Mouse (Mus musculus): ENCODE results near the gene 9130213A22Rik. TPM values are rescaled to one million over a fixed set of nuclear protein-coding genes. Genes with fewer than 3 reads are reported as not detected.
A peak's percentile ranks its signal among the peaks of the same experiment; 100 is the strongest.

Gene 9130213A22Rik
- polyA plus RNA-seq, 1 experiment from 2014 or later = 0.07 TPM

DNA sequence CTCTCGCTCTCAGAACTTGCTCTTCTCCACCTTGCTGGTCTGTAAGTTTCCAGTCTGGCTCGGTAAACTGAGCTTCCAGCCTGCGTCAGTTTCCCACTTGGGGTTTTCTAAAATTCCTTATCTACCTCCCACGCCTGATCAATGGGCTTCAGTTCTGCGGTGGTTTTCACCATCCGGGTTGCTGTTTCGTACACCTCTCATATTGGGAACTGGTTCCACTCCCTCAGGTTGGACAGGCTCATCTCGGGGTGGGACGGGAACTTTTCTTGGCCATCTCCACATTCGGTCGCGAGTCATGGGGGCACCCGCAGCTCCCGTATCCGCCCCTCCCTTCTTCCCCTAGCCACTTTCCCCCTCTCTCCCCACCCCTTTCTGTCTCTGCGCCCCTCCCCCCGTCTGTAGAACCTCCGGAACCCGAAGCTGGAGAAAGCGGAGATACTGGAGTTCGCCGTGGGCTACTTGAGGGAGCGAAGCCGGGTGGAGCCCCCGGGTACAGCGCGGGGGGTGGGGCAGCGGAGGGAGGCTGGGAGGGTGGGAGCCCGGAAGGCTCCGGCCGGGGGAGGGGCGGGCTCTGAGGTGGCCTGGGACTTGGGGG lies 551 bp downstream of the 9130213A22Rik start:
- no peaks in the 10 kb centered on the region for H3K36me3 ChIP-seq (replicated peaks; ENCODE audit: insufficient read depth, low read length)
- H3K9me3 ChIP-seq (ENCODE audit: low read length) = no peaks in the 10 kb centered on the region
- DNase-seq = no peak
- TF ChIP-seq CTCF (IDR thresholded peaks at IDR 0.05; ENCODE audit: low read depth) (no peak), EP300 (IDR thresholded peaks at IDR 0.05; ENCODE audit: low read depth) (no peak)
- peak overlapping the region; percentile 67 for H3K9ac ChIP-seq (replicated peaks)
- peak overlapping the region; percentile 98 for H3K4me2 ChIP-seq (ENCODE audit: low read depth, low read length)
- peaks cover 63% of the 10 kb centered on the region for H3K4me1 ChIP-seq (ENCODE audit: insufficient read depth)
- H3K4me3 ChIP-seq (ENCODE audit: low read depth, low read length) = peak overlapping the region; percentile 68
- peak overlapping the region; percentile 72 for H3K27ac ChIP-seq (ENCODE audit: low read depth)
- ATAC-seq = no peak
- peaks cover 20% of the 10 kb centered on the region for H3K27me3 ChIP-seq (ENCODE audit: insufficient read depth, low read length)
- under 1% methylated on average over 27 of the region's 32 CpGs for WGBS (ENCODE audit: insufficient replicate concordance)

DNA sequence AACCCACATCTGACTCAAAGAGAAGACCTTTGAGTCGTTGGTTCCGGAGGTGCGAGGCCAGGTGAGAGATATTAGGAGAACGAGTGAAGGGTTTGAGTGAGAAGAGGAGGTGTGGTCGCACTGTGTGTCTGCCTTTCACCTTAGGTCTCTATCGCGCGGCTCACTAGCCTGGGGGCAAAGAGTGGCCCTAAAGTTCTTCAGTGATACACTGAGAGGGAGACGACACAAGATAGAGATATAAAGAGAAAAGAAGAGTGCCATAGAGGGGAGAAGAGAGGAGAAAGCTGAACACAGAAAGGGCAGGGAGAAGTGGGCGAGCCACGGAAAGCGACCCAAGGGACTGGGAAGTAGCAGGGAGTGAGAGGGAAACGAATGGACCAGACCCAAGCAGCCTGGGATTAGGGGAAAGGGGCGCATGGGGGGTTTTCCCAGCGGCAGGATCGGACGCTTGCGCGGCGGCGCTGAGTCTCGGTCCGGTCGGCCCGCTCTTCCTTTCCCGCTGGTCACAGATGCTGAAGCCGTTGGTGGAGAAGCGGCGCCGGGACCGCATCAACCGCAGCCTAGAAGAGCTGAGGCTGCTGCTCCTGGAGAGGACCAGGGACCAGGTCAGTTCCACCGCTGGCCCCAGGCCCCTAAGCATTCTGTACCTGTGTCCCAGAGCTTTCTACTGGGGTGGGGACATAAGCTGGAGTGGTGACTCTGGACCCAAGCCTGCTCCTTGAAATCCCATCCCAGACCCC lies 1.2 kb downstream of the 9130213A22Rik start:
- Histone ChIP-seq H3K36me3 (replicated peaks; ENCODE audit: insufficient read depth, low read length) (no peaks in the 10 kb centered on the region), H3K27me3 (ENCODE audit: insufficient read depth, low read length) (peaks cover 20% of the 10 kb centered on the region), H3K4me1 (ENCODE audit: insufficient read depth) (peaks cover 57% of the 10 kb centered on the region), H3K4me2 (ENCODE audit: low read depth, low read length) (peak overlapping the region; percentile 98), H3K27ac (ENCODE audit: low read depth) (no peak overlapping the region), H3K9ac (replicated peaks) (peak overlapping the region; percentile 67), H3K9me3 (ENCODE audit: low read length) (no peaks in the 10 kb centered on the region), H3K4me3 (ENCODE audit: low read depth, low read length) (peak overlapping the region; percentile 68)
- ATAC-seq (no peak), DNase-seq (peak; percentile 46)
- TF ChIP-seq EP300 (IDR thresholded peaks at IDR 0.05; ENCODE audit: low read depth) = no peak
- no peak for TF ChIP-seq CTCF (IDR thresholded peaks at IDR 0.05; ENCODE audit: low read depth)
- WGBS (ENCODE audit: insufficient replicate concordance) = under 1% methylated on average over 33 of the region's 33 CpGs

DNA sequence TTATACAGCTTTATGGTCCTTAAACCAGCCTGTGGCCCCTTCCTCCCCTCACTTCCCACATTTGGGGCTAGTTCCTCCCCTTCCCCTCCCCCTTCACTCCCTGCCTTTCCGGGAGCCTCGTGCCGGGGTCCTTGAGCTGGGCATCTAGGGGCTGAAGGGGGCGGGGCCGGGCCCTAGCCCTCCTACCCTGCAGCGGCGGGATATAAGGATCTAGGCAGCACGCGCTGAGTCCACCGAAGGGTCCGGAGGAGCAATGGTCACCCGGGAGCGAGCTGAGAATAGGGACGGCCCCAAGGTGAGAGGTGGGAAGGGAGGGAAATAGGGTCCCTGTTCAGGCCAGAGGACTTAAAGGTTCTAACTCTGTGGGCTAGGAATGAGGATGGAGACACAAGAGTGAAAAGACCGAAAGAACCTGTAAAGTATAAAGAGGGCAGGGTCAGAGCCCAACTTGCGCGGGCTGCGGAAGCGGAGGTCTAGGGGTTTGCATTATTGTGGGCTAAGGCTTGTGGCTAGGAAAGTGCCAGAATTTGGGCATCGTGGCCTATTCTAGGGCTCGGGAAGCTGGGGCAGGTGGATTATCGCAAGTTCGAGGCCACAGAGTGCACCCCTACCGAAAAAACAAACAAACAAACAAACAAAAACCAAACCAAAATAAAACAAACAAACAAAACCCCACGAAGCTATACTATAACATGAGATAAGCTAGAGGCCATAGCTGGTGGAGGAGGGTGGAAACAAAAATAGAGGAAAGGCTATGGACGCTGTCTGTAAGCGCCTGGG lies 2.0 kb downstream of the 9130213A22Rik start, which contains the start of gene Hes7:
Gene Hes7 (plus strand): TSS at position 184 of the 780 bp plus-strand sequence.
- DNase-seq = peak; percentile 28
- H3K4me1 ChIP-seq (ENCODE audit: insufficient read depth) = peaks cover 50% of the 10 kb centered on the region

DNA sequence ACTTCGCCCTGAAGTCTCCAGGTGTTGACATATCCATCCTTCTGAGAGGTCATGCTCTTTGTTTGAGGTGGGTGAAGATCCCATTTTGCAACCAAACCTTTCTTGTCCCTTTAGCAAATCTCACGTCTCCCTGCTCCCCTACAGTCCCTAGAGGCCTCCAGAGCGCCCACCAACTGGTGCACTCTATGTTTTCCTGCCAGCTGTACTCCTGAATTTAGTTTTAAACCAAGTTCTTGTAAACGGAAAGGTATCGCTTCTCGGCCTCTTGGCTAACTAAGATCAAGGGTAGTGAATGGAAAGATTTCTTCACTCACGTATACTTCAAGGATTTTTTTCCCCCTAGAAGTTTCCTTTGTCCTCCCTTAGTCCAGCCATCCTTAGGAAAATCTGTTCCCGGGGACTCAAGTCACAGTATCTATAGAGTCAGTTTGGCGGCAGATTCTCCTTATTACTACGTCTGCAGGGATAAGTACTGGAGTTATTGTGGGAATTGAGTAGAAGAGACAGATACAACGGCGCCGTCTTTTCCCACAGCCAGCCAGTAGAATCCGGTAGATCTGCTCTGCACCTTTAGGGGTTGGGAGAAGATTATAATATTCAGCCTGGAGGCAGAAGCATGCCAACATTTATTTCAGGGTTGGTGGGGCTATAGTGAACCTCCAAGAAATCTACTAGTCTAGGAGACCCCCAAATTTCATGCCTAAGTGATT lies 2.8 kb downstream of the 9130213A22Rik start:
- ATAC-seq = no peak
- Histone ChIP-seq H3K27me3 (ENCODE audit: insufficient read depth, low read length) (peaks cover 20% of the 10 kb centered on the region), H3K9me3 (ENCODE audit: low read length) (no peaks in the 10 kb centered on the region), H3K4me2 (ENCODE audit: low read depth, low read length) (peak overlapping the region; percentile 98), H3K4me3 (ENCODE audit: low read depth, low read length) (peak overlapping the region; percentile 68; the same call in 1 of the 2 replicates), H3K27ac (ENCODE audit: low read depth) (no peak overlapping the region), H3K36me3 (replicated peaks; ENCODE audit: insufficient read depth, low read length) (no peaks in the 10 kb centered on the region), H3K9ac (replicated peaks) (no peak overlapping the region), H3K4me1 (ENCODE audit: insufficient read depth) (peaks cover 49% of the 10 kb centered on the region)
- 42% methylated on average over 14 of the region's 14 CpGs for WGBS (ENCODE audit: insufficient replicate concordance)
- TF ChIP-seq CTCF (IDR thresholded peaks at IDR 0.05; ENCODE audit: low read depth) (no peak), EP300 (IDR thresholded peaks at IDR 0.05; ENCODE audit: low read depth) (no peak)
- DNase-seq = peak; percentile 13

More for the DNA sequence above, 2.0 kb downstream of the 9130213A22Rik start, which contains the start of gene Hes7:
- Histone ChIP-seq H3K4me3 (ENCODE audit: low read depth, low read length) (peak within 1 kb of the TSS; percentile 68), H3K27me3 (ENCODE audit: insufficient read depth, low read length) (peaks cover 20% of the 10 kb centered on the region), H3K9me3 (ENCODE audit: low read length) (no peaks in the 10 kb centered on the region), H3K27ac (ENCODE audit: low read depth) (no peak within 1 kb of the TSS), H3K4me2 (ENCODE audit: low read depth, low read length) (peak within 1 kb of the TSS; percentile 98), H3K9ac (replicated peaks) (peak within 1 kb of the TSS; percentile 67), H3K36me3 (replicated peaks; ENCODE audit: insufficient read depth, low read length) (no peaks in the 10 kb centered on the region)
- no peak for TF ChIP-seq EP300 (IDR thresholded peaks at IDR 0.05; ENCODE audit: low read depth)
- ATAC-seq = no peak
- WGBS (ENCODE audit: insufficient replicate concordance) = 1% methylated on average over 27 of the region's 27 CpGs

DNA sequence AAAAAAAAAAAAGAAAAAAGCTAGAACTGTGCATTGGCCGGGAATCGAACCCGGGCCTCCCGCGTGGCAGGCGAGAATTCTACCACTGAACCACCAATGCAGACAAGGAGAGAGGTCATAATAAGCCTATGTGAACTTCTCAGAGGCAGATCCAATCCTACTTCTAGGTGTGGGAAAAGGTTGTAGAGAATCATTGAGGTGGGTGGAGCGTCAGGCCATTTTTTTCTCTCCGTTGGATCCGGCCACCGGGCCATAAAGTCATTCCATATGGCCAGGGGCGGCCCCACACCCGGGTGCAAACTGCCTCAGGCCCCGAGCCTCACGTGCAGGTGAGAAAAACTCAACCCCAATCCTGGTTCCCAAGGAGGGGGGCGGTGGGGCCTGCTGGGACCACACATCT lies 3.6 kb downstream of the 9130213A22Rik start:
- Histone ChIP-seq H3K4me1 (ENCODE audit: insufficient read depth) (peaks cover 49% of the 10 kb centered on the region), H3K4me2 (ENCODE audit: low read depth, low read length) (peak overlapping the region; percentile 98), H3K9ac (replicated peaks) (peak overlapping the region; percentile 64; the same call in 1 of the 2 replicates), H3K9me3 (ENCODE audit: low read length) (no peaks in the 10 kb centered on the region), H3K27me3 (ENCODE audit: insufficient read depth, low read length) (peaks cover 20% of the 10 kb centered on the region), H3K27ac (ENCODE audit: low read depth) (no peak overlapping the region), H3K4me3 (ENCODE audit: low read depth, low read length) (peak overlapping the region; percentile 56), H3K36me3 (replicated peaks; ENCODE audit: insufficient read depth, low read length) (no peaks in the 10 kb centered on the region)
- WGBS (ENCODE audit: insufficient replicate concordance) = 2% methylated on average over 15 of the region's 15 CpGs
- peak; percentile 26 for ATAC-seq
- peak; percentile 91 for DNase-seq
- TF ChIP-seq EP300 (IDR thresholded peaks at IDR 0.05; ENCODE audit: low read depth) (0 out of 2 replicates have a peak, but pooled peaks have one; percentile 17), CTCF (IDR thresholded peaks at IDR 0.05; ENCODE audit: low read depth) (no peak)
